Mouse (Mus musculus) liver, embryonic 14.5 days (tissue): ENCODE results near the gene Btbd10.

Experiments
- CTCF ChIP-seq: IDR thresholded peaks from 2 replicates; pipeline ENCODE4 v1.5.1; 2016; ENCODE audit warnings: antibody characterized with exemption, low read depth, control low read depth
- EP300 ChIP-seq: IDR thresholded peaks from 2 replicates; pipeline ENCODE4 v1.6.1; 2016; ENCODE audit warnings: antibody characterized with exemption, low read depth

DNA sequence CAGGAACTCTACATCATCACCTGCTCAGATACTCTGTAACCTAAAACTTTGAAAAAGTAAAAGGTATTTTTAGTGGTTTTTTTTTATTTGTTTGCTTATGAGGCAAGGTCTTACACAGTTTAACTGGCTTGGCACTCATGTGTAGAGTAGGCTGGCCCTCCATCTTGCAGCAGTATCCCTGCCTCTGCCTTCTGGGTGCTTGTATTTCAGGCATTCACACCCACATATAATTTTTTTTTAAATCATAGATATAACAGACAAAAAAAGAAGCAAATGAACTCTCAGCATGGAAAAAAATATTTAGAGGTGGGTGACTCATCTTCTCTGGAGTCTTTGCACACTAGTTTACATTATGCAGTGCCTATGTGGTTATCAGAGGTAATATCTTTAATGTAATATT, 28.9 kb upstream of the Btbd10 start:
- TF ChIP-seq CTCF (no peak), EP300 (no peak)
